Mouse (Mus musculus): ENCODE data around the gene Clec12a. TPM values are rescaled to one million over a fixed set of nuclear protein-coding genes. Genes with fewer than 3 reads are reported as not detected.

The Clec12a gene
- polyA plus RNA-seq, 1 experiment from 2014 or later: 0.34 TPM

- no peak overlapping the region for H3K9ac ChIP-seq
- H3K27me3 ChIP-seq (replicated peaks): no peaks in the 10 kb centered on the region
- no peak for ATAC-seq (ENCODE audit: low FRiP score, low read depth)
- no peaks in the 10 kb centered on the region for H3K36me3 ChIP-seq
- H3K4me1 ChIP-seq: no peaks in the 10 kb centered on the region
- H3K9me3 ChIP-seq: no peaks in the 10 kb centered on the region
- H3K4me3 ChIP-seq: no peak overlapping the region
- 87% methylated on average over 3 of the region's 3 CpGs for WGBS
- no peak overlapping the region for H3K4me2 ChIP-seq (replicated peaks)
- H3K27ac ChIP-seq: no peak overlapping the region
Measured at GRCm38 (mm10) chr6:129344408-129344807, 1.9 kb downstream of the Clec12a start.

GRCm38 (mm10) chr6:129349524-129350352, 7.2 kb downstream of the Clec12a start:
- no peak for ATAC-seq (ENCODE audit: low FRiP score, low read depth)
- H3K27ac ChIP-seq: no peak overlapping the region
- H3K36me3 ChIP-seq: no peaks in the 10 kb centered on the region
- H3K9ac ChIP-seq: no peak overlapping the region
- no peak overlapping the region for H3K4me2 ChIP-seq (replicated peaks)
- H3K4me3 ChIP-seq: no peak overlapping the region
- no peaks in the 10 kb centered on the region for H3K4me1 ChIP-seq
- 64% methylated on average over 4 of the region's 4 CpGs for WGBS
- H3K27me3 ChIP-seq (replicated peaks): no peaks in the 10 kb centered on the region
- no peaks in the 10 kb centered on the region for H3K9me3 ChIP-seq

GRCm38 (mm10) chr6:129351091-129351490, 8.6 kb downstream of the Clec12a start:
- Histone ChIP-seq H3K27me3 (replicated peaks) (no peaks in the 10 kb centered on the region), H3K36me3 (no peaks in the 10 kb centered on the region), H3K4me2 (replicated peaks) (no peak overlapping the region), H3K9ac (no peak overlapping the region), H3K27ac (no peak overlapping the region), H3K4me3 (no peak overlapping the region), H3K4me1 (no peaks in the 10 kb centered on the region), H3K9me3 (no peaks in the 10 kb centered on the region)
- ATAC-seq (ENCODE audit: low FRiP score, low read depth): no peak
- WGBS: 94% methylated on average over 3 of the region's 3 CpGs

GRCm38 (mm10) chr6:129355774-129356173, 13.3 kb downstream of the Clec12a start:
- no peak overlapping the region for H3K27ac ChIP-seq
- H3K4me2 ChIP-seq (replicated peaks): no peak overlapping the region
- no peak overlapping the region for H3K4me3 ChIP-seq
- H3K4me1 ChIP-seq: no peaks in the 10 kb centered on the region
- no peaks in the 10 kb centered on the region for H3K9me3 ChIP-seq
- 95% methylated on average over 2 of the region's 2 CpGs for WGBS
- no peak for ATAC-seq (ENCODE audit: low FRiP score, low read depth)
- H3K27me3 ChIP-seq (replicated peaks): no peaks in the 10 kb centered on the region
- no peaks in the 10 kb centered on the region for H3K36me3 ChIP-seq
- no peak overlapping the region for H3K9ac ChIP-seq

GRCm38 (mm10) chr6:129356430-129356829, 13.9 kb downstream of the Clec12a start:
- no peaks in the 10 kb centered on the region for H3K4me1 ChIP-seq
- no peak overlapping the region for H3K27ac ChIP-seq
- ATAC-seq (ENCODE audit: low FRiP score, low read depth): no peak
- H3K27me3 ChIP-seq (replicated peaks): no peaks in the 10 kb centered on the region
- no peak overlapping the region for H3K4me3 ChIP-seq
- no peaks in the 10 kb centered on the region for H3K36me3 ChIP-seq
- H3K9me3 ChIP-seq: no peaks in the 10 kb centered on the region
- no peak overlapping the region for H3K4me2 ChIP-seq (replicated peaks)
- H3K9ac ChIP-seq: no peak overlapping the region

GRCm38 (mm10) chr6:129359515-129359914, 17.0 kb downstream of the Clec12a start:
- no peaks in the 10 kb centered on the region for H3K36me3 ChIP-seq
- WGBS: 93% methylated on average over 2 of the region's 2 CpGs
- H3K4me2 ChIP-seq (replicated peaks): no peak overlapping the region
- no peak for ATAC-seq (ENCODE audit: low FRiP score, low read depth)
- no peak overlapping the region for H3K27ac ChIP-seq
- H3K9ac ChIP-seq: no peak overlapping the region
- no peaks in the 10 kb centered on the region for H3K4me1 ChIP-seq
- H3K27me3 ChIP-seq (replicated peaks): no peaks in the 10 kb centered on the region
- H3K9me3 ChIP-seq: no peaks in the 10 kb centered on the region
- H3K4me3 ChIP-seq: no peak overlapping the region

GRCm38 (mm10) chr6:129363942-129364341, 21.5 kb downstream of the Clec12a start:
- H3K27ac ChIP-seq: no peak overlapping the region
- H3K4me3 ChIP-seq: no peak overlapping the region
- H3K4me2 ChIP-seq (replicated peaks): no peak overlapping the region
- no peak overlapping the region for H3K9ac ChIP-seq
- H3K9me3 ChIP-seq: no peaks in the 10 kb centered on the region
- H3K36me3 ChIP-seq: no peaks in the 10 kb centered on the region
- WGBS: 31% methylated on average over 1 of the region's 1 CpGs
- no peaks in the 10 kb centered on the region for H3K4me1 ChIP-seq
- H3K27me3 ChIP-seq (replicated peaks): no peaks in the 10 kb centered on the region
- ATAC-seq (ENCODE audit: low FRiP score, low read depth): no peak

- no peaks in the 10 kb centered on the region for H3K9me3 ChIP-seq
- 0 out of 2 replicates have a peak, but pooled peaks have one; percentile 46 for ATAC-seq (ENCODE audit: low FRiP score, low read depth)
- H3K27ac ChIP-seq: no peak overlapping the region
- WGBS: 18% methylated on average over 6 of the region's 6 CpGs
- H3K4me1 ChIP-seq: no peaks in the 10 kb centered on the region
- H3K27me3 ChIP-seq (replicated peaks): no peaks in the 10 kb centered on the region
- no peak overlapping the region for H3K4me2 ChIP-seq (replicated peaks)
- H3K36me3 ChIP-seq: no peaks in the 10 kb centered on the region
- no peak overlapping the region for H3K4me3 ChIP-seq
- no peak overlapping the region for H3K9ac ChIP-seq
Measured at GRCm38 (mm10) chr6:129365959-129366359, 23.5 kb downstream of the Clec12a start.

GRCm38 (mm10) chr6:129369374-129370132, 27.1 kb downstream of the Clec12a start:
- Histone ChIP-seq H3K36me3 (no peaks in the 10 kb centered on the region), H3K4me2 (replicated peaks) (no peak overlapping the region), H3K4me3 (no peak overlapping the region), H3K27ac (no peak overlapping the region), H3K9ac (no peak overlapping the region), H3K27me3 (replicated peaks) (no peaks in the 10 kb centered on the region), H3K9me3 (no peaks in the 10 kb centered on the region), H3K4me1 (no peaks in the 10 kb centered on the region)
- WGBS: 76% methylated on average over 7 of the region's 7 CpGs
- no peak for ATAC-seq (ENCODE audit: low FRiP score, low read depth)

- Histone ChIP-seq H3K4me2 (replicated peaks) (no peak overlapping the region), H3K9ac (no peak overlapping the region), H3K27ac (no peak overlapping the region), H3K4me1 (no peaks in the 10 kb centered on the region), H3K27me3 (replicated peaks) (no peaks in the 10 kb centered on the region), H3K4me3 (no peak overlapping the region), H3K9me3 (no peaks in the 10 kb centered on the region), H3K36me3 (no peaks in the 10 kb centered on the region)
- ATAC-seq (ENCODE audit: low FRiP score, low read depth): no peak
- WGBS: 88% methylated on average over 2 of the region's 2 CpGs
Measured at GRCm38 (mm10) chr6:129374937-129375471, 32.5 kb downstream of the Clec12a start.

GRCm38 (mm10) chr6:129380454-129380853, 38.0 kb downstream of the Clec12a start:
- H3K27me3 ChIP-seq (replicated peaks): no peaks in the 10 kb centered on the region
- no peak overlapping the region for H3K4me3 ChIP-seq
- WGBS: 66% methylated on average over 4 of the region's 4 CpGs
- H3K36me3 ChIP-seq: no peaks in the 10 kb centered on the region
- ATAC-seq (ENCODE audit: low FRiP score, low read depth): no peak
- no peak overlapping the region for H3K9ac ChIP-seq
- H3K4me2 ChIP-seq (replicated peaks): no peak overlapping the region
- no peak overlapping the region for H3K27ac ChIP-seq
- no peaks in the 10 kb centered on the region for H3K9me3 ChIP-seq
- H3K4me1 ChIP-seq: peaks cover 4% of the 10 kb centered on the region; the same call in 1 of the 2 replicates

- WGBS: 79% methylated on average over 1 of the region's 1 CpGs
- peaks cover 8% of the 10 kb centered on the region; the same call in 1 of the 2 replicates for H3K4me1 ChIP-seq
- ATAC-seq (ENCODE audit: low FRiP score, low read depth): no peak
Measured at GRCm38 (mm10) chr6:129381736-129382135, 39.2 kb downstream of the Clec12a start.

More at GRCm38 (mm10) chr6:129381736-129382135, 39.2 kb downstream of the Clec12a start:
- no peaks in the 10 kb centered on the region for H3K9me3 ChIP-seq
- no peaks in the 10 kb centered on the region for H3K27me3 ChIP-seq (replicated peaks)
- no peak overlapping the region for H3K27ac ChIP-seq
- H3K4me2 ChIP-seq (replicated peaks): no peak overlapping the region
- H3K9ac ChIP-seq: no peak overlapping the region
- no peak overlapping the region for H3K4me3 ChIP-seq
- H3K36me3 ChIP-seq: no peaks in the 10 kb centered on the region
